Mouse (Mus musculus) adrenal gland, adult (tissue): ENCODE results near the gene Sin3a.

Experiments used
- DNase-seq, 2 experiments: peaks; one replicate each; pipeline ENCODE4 v3.0.0; 2022 to 2023; ENCODE audit warnings: low spot score in 1 of 2; ENCODE audit not compliant: inconsistent age in 2 of 2

Gene Sin3a

GRCm38 (mm10) chr9:57071801-57072351, at the start of gene Sin3a:
Sin3a (plus strand) TSS chr9:57072040.
- peak; percentile 82 to 95 for DNase-seq

GRCm38 (mm10) chr9:57031756-57032155, 40.1 kb upstream of the Sin3a start:
- DNase-seq, result no peak

GRCm38 (mm10) chr9:57056237-57056636, 15.6 kb upstream of the Sin3a start:
- peak; percentile 37 to 84 for DNase-seq

- DNase-seq, result no peak
Measured at GRCm38 (mm10) chr9:57064164-57064563, 7.7 kb upstream of the Sin3a start.

GRCm38 (mm10) chr9:57068266-57068665, 3.6 kb upstream of the Sin3a start:
- DNase-seq, result no peak

GRCm38 (mm10) chr9:57070262-57070661, 1.6 kb upstream of the Sin3a start:
- DNase-seq, result no peak

- DNase-seq, result peak in 1 of 2 experiments; percentile 43
Measured at GRCm38 (mm10) chr9:57070800-57071545, 867 bp upstream of the Sin3a start.

- DNase-seq, result no peak
Measured at GRCm38 (mm10) chr9:57072526-57072988, 717 bp downstream of the Sin3a start.

GRCm38 (mm10) chr9:57072989-57073789, 1.3 kb downstream of the Sin3a start:
- DNase-seq, result peak; percentile 98 to 99

- DNase-seq, result no peak
Measured at GRCm38 (mm10) chr9:57073790-57074094, 1.9 kb downstream of the Sin3a start.

GRCm38 (mm10) chr9:57074171-57074821, 2.5 kb downstream of the Sin3a start:
- peak in 1 of 2 experiments; percentile 60 for DNase-seq

GRCm38 (mm10) chr9:57074822-57075603, 3.2 kb downstream of the Sin3a start:
- DNase-seq, result peak; percentile 89 to 94

GRCm38 (mm10) chr9:57075681-57076381, 4.0 kb downstream of the Sin3a start:
- peak; percentile 99 to 100 for DNase-seq

- DNase-seq, result peak; percentile 94 to 98
Measured at GRCm38 (mm10) chr9:57076701-57077660, 5.1 kb downstream of the Sin3a start.

- no peak for DNase-seq
Measured at GRCm38 (mm10) chr9:57082236-57082635, 10.4 kb downstream of the Sin3a start.

- no peak for DNase-seq
Measured at GRCm38 (mm10) chr9:57117261-57117755, 45.5 kb downstream of the Sin3a start.

- DNase-seq, result no peak
Measured at GRCm38 (mm10) chr9:57129641-57130040, 57.8 kb downstream of the Sin3a start.

GRCm38 (mm10) chr9:57130577-57131433, 59.0 kb downstream of the Sin3a start, which contains the start of gene Man2c1:
Man2c1 (plus strand) TSS chr9:57130690.
- DNase-seq, result peak; percentile 95 to 97
